In the genomic region with DNA sequence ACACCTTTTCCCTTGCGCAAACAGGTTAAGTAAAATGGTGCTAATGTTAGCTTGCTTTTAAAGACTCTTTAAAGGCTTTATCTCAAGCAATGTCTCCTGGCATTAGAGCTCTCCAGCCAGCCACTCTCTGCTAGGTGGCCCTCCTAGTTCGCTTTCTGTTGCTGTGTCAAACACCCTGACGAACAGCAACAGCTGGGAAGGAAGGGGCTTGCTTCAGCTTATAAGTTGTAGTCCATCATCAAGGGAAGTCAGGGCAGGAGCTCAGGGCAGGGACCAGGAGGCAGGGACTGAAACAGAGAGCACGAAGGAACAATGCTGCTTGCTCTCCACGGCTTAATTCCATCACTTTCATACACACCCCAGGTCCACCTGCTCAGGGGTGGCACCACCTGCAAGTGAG, we compare ENCODE assay signal across 23 mouse cellular contexts.
DNase-seq lines count a peak whose midpoint lies in the region; ATAC-seq and TF ChIP-seq lines count a peak whose summit lies in the region.
"Had no signal": no experiment of that assay in that cellular context is flagged by ENCODE, and none has a peak within 500 bp of the region (broad histone marks: within the 10 kb centered on the region; RNA-seq: fewer than 3 reads in every experiment).

No protein-coding gene starts in this region.

- no peaks in the 10 kb centered on the region for H3K9me3 ChIP-seq in intestine, embryonic 15.5 days
- H3K9me3 ChIP-seq in intestine, postnatal 0 days (ENCODE audit: control insufficient read depth): no peaks in the 10 kb centered on the region
- no peaks in the 10 kb centered on the region for H3K9me3 ChIP-seq in limb, embryonic 13.5 days
- H3K9me3 ChIP-seq in limb, embryonic 10.5 days (replicated peaks): no peaks in the 10 kb centered on the region
- H3K9me3 ChIP-seq in embryonic facial prominence, embryonic 10.5 days: no peaks in the 10 kb centered on the region
- H3K9me3 ChIP-seq: embryonic facial prominence, embryonic 12.5 days; embryonic facial prominence, embryonic 15.5 days had no signal

- no peak overlapping the region for H3K4me3 ChIP-seq in intestine, embryonic 15.5 days (replicated peaks)
- H3K4me3 ChIP-seq in intestine, postnatal 0 days (ENCODE audit: low read depth, low read length): no peak overlapping the region
- no peak overlapping the region for H3K4me3 ChIP-seq in limb, embryonic 13.5 days
- H3K4me3 ChIP-seq in limb, embryonic 10.5 days: no peak overlapping the region
- no peak overlapping the region for H3K4me3 ChIP-seq in C2C12 (ENCODE audit: insufficient read depth, poor library complexity, severe bottlenecking)
- no peak overlapping the region for H3K4me3 ChIP-seq in embryonic facial prominence, embryonic 10.5 days
- no peak overlapping the region for H3K4me3 ChIP-seq in gastrocnemius, adult 2 months
- H3K4me3 ChIP-seq: embryonic facial prominence, embryonic 12.5 days; embryonic facial prominence, embryonic 15.5 days had no signal

- peak overlapping the region; percentile 41 for H3K27ac ChIP-seq in intestine, embryonic 15.5 days
- no peak overlapping the region for H3K27ac ChIP-seq in intestine, postnatal 0 days (ENCODE audit: low read depth, low read length)
- peak overlapping the region; percentile 44; the same call in 1 of the 2 replicates for H3K27ac ChIP-seq in limb, embryonic 13.5 days
- no peak overlapping the region; the same call in 1 of the 2 replicates for H3K27ac ChIP-seq in limb, embryonic 10.5 days
- 0 out of 2 replicates have a peak overlapping the region, but pooled peaks have one; percentile 7 for H3K27ac ChIP-seq in embryonic facial prominence, embryonic 10.5 days (replicated peaks)
- no peak overlapping the region for H3K27ac ChIP-seq in gastrocnemius, adult 2 months
- H3K27ac ChIP-seq: embryonic facial prominence, embryonic 12.5 days; embryonic facial prominence, embryonic 15.5 days; hindbrain, embryonic 14.5 days had no signal

- no peak overlapping the region for H3K9ac ChIP-seq in intestine, embryonic 15.5 days
- no peak overlapping the region for H3K9ac ChIP-seq in intestine, postnatal 0 days (ENCODE audit: low read depth, low read length)
- H3K9ac ChIP-seq in limb, embryonic 13.5 days: no peak overlapping the region
- H3K9ac ChIP-seq: embryonic facial prominence, embryonic 12.5 days; embryonic facial prominence, embryonic 15.5 days; forebrain, postnatal 0 days; hindbrain, embryonic 14.5 days had no signal

- no peak overlapping the region for H3ac ChIP-seq in C2C12 (ENCODE audit: control insufficient read depth, insufficient read length, low read depth)

- intact Hi-C loops in gastrocnemius, adult 2 months (cut with DNase I): no loop called here

- WGBS in intestine, embryonic 15.5 days: 70% methylated on average over 5 of the region's 5 CpGs
- 67% methylated on average over 5 of the region's 5 CpGs for WGBS in intestine, postnatal 0 days
- WGBS in limb, embryonic 13.5 days: 65% methylated on average over 5 of the region's 5 CpGs
- 86% methylated on average over 5 of the region's 5 CpGs for WGBS in limb, embryonic 10.5 days
- WGBS in embryonic facial prominence, embryonic 10.5 days: 81% methylated on average over 5 of the region's 5 CpGs

- peaks cover 24% of the 10 kb centered on the region for H3K4me1 ChIP-seq in intestine, embryonic 15.5 days (replicated peaks)
- H3K4me1 ChIP-seq in intestine, postnatal 0 days (replicated peaks; ENCODE audit: control insufficient read depth, insufficient read depth, low read length): no peaks in the 10 kb centered on the region
- H3K4me1 ChIP-seq in limb, embryonic 13.5 days: peaks cover 51% of the 10 kb centered on the region
- H3K4me1 ChIP-seq in limb, embryonic 10.5 days: peaks cover 42% of the 10 kb centered on the region
- H3K4me1 ChIP-seq in embryonic facial prominence, embryonic 10.5 days: peaks cover 73% of the 10 kb centered on the region

- H3K79me2 ChIP-seq in C2C12 (ENCODE audit: control insufficient read depth, insufficient read depth): peaks cover 99% of the 10 kb centered on the region

- H3K27me3 ChIP-seq in intestine, embryonic 15.5 days (replicated peaks): no peaks in the 10 kb centered on the region
- no peaks in the 10 kb centered on the region for H3K27me3 ChIP-seq in intestine, postnatal 0 days (replicated peaks; ENCODE audit: control insufficient read depth, insufficient read depth, low read length)
- no peaks in the 10 kb centered on the region for H3K27me3 ChIP-seq in limb, embryonic 13.5 days
- no peaks in the 10 kb centered on the region for H3K27me3 ChIP-seq in limb, embryonic 10.5 days (ENCODE audit: low read depth, poor library complexity, severe bottlenecking)
- H3K27me3 ChIP-seq in C2C12 (ENCODE audit: control insufficient read depth, insufficient read depth, insufficient read length): no peaks in the 10 kb centered on the region
- no peaks in the 10 kb centered on the region for H3K27me3 ChIP-seq in embryonic facial prominence, embryonic 10.5 days (replicated peaks; ENCODE audit: low read depth, poor library complexity, severe bottlenecking)
- H3K27me3 ChIP-seq: embryonic facial prominence, embryonic 12.5 days; embryonic facial prominence, embryonic 15.5 days had no signal

- H3K79me3 ChIP-seq in C2C12 (ENCODE audit: low read depth): peaks cover 69% of the 10 kb centered on the region

- no peak for DNase-seq in limb, embryonic 10.5 days (ENCODE audit: low spot score)
- no peak for DNase-seq in embryonic facial prominence, embryonic 10.5 days (ENCODE audit: low spot score)
- DNase-seq in cerebellum, postnatal 4 days (ENCODE audit: low spot score in 2 of 2): no peak
- no peak for DNase-seq in gastrocnemius, adult 2 months
- DNase-seq: adrenal gland, adult 8-10 months; adrenal gland, postnatal 25 days; cerebellum, adult 11-12 months; cerebellum, adult 8-10 months; cerebellum, postnatal 10 days; cerebellum, postnatal 36 days; forebrain, postnatal 0 days; gastrocnemius, postnatal 10 days; gastrocnemius, postnatal 36 days had no signal

- TF ChIP-seq CTCF in intestine, postnatal 0 days (IDR thresholded peaks at IDR 0.05; ENCODE audit: low read depth): no peak
- TF ChIP-seq CTCF in C2C12 (IDR thresholded peaks at IDR 0.05; ENCODE audit: control insufficient read depth, insufficient read depth, insufficient read length): no peak
- no peak for TF ChIP-seq CTCF in gastrocnemius, adult 2 months (IDR thresholded peaks at IDR 0.05)

- ATAC-seq in intestine, embryonic 15.5 days: peak; percentile 50
- ATAC-seq in intestine, postnatal 0 days: no peak
- ATAC-seq in limb, embryonic 13.5 days (ENCODE audit: low FRiP score, low read depth): no peak
- ATAC-seq: activated CD4-positive, CD25-positive, alpha-beta regulatory T cell, adult 4 months; forebrain, embryonic 14.5 days; forebrain, postnatal 0 days had no signal

- H3K36me3 ChIP-seq in intestine, embryonic 15.5 days: no peaks in the 10 kb centered on the region
- H3K36me3 ChIP-seq in intestine, postnatal 0 days (ENCODE audit: control insufficient read depth, insufficient read depth): no peaks in the 10 kb centered on the region
- no peaks in the 10 kb centered on the region for H3K36me3 ChIP-seq in limb, embryonic 13.5 days
- 0 out of 2 replicates have a peak, but pooled peaks cover 9% of the 10 kb centered on the region for H3K36me3 ChIP-seq in limb, embryonic 10.5 days
- H3K36me3 ChIP-seq in C2C12 (ENCODE audit: control insufficient read depth, insufficient read depth): peaks cover 39% of the 10 kb centered on the region
- H3K36me3 ChIP-seq in embryonic facial prominence, embryonic 10.5 days (replicated peaks): peaks cover 14% of the 10 kb centered on the region; the same call in 1 of the 2 replicates
- H3K36me3 ChIP-seq: embryonic facial prominence, embryonic 12.5 days; embryonic facial prominence, embryonic 15.5 days had no signal

- H3K4me2 ChIP-seq in intestine, embryonic 15.5 days (replicated peaks): no peak overlapping the region
- H3K4me2 ChIP-seq in intestine, postnatal 0 days (replicated peaks; ENCODE audit: low read depth): no peak overlapping the region
- H3K4me2 ChIP-seq in limb, embryonic 13.5 days (replicated peaks): no peak overlapping the region
- H3K4me2 ChIP-seq: embryonic facial prominence, embryonic 12.5 days; embryonic facial prominence, embryonic 15.5 days; heart, embryonic 11.5 days; hindbrain, embryonic 14.5 days had no signal

TF ChIP-seq in C2C12, 6 proteins besides CTCF, POLR2A, EP300 and RAD21:
- TF ChIP-seq USF1 (IDR thresholded peaks at IDR 0.05; ENCODE audit: low read depth) (no peak), MYOD1 (IDR thresholded peaks at IDR 0.05; ENCODE audit: control insufficient read depth, insufficient read length, low read depth) (peak; percentile 55), MYOG (IDR thresholded peaks at IDR 0.05; ENCODE audit: control insufficient read depth, extremely low read depth, insufficient read length) (no peak)

Comparison
In these comparisons a context has a peak if more than half of its experiments do, and no peak if none do; other contexts are left out.
1. H3K27ac ChIP-seq: peak in intestine, embryonic 15.5 days (single experiment), limb, embryonic 13.5 days (single experiment) and embryonic facial prominence, embryonic 10.5 days (single experiment); none in intestine, postnatal 0 days (single experiment), limb, embryonic 10.5 days (single experiment) and gastrocnemius, adult 2 months (single experiment).